Mouse (Mus musculus): Measurements from ENCODE around the gene Pitpnm2. TPM values are rescaled to one million over a fixed set of nuclear protein-coding genes. Genes with fewer than 3 reads are reported as not detected.

The Pitpnm2 gene
- total RNA-seq, 2 experiments from 2014 or later: 24.7 to 28.9 TPM

- no peak for DNase-seq (ENCODE audit: low spot score in 2 of 2)
These were observed 149.2 kb downstream of the Pitpnm2 start for GRCm38 (mm10) chr5:124100128-124101044.

- no peak for DNase-seq (ENCODE audit: low spot score in 2 of 2)
These were observed 150.6 kb downstream of the Pitpnm2 start for GRCm38 (mm10) chr5:124098923-124099322.

GRCm38 (mm10) chr5:124095596-124096232 is 153.8 kb downstream of the Pitpnm2 start, which contains the start of gene Abcb9:
Gene Abcb9, minus strand, starts transcription at chr5:124095798.
- DNase-seq (ENCODE audit: low spot score in 2 of 2): peak; percentile 90 to 92

- DNase-seq (ENCODE audit: low spot score in 2 of 2): no peak
These were observed 154.4 kb downstream of the Pitpnm2 start for GRCm38 (mm10) chr5:124095077-124095581.

GRCm38 (mm10) chr5:124093852-124094604 is 155.5 kb downstream of the Pitpnm2 start:
- no peak for DNase-seq (ENCODE audit: low spot score in 2 of 2)

GRCm38 (mm10) chr5:124093120-124093794 is 156.3 kb downstream of the Pitpnm2 start:
- no peak for DNase-seq (ENCODE audit: low spot score in 2 of 2)

GRCm38 (mm10) chr5:124091951-124092406 is 157.6 kb downstream of the Pitpnm2 start:
- no peak for DNase-seq (ENCODE audit: low spot score in 2 of 2)

- DNase-seq (ENCODE audit: low spot score in 2 of 2): no peak
These were observed 159.7 kb downstream of the Pitpnm2 start for GRCm38 (mm10) chr5:124089868-124090267.

GRCm38 (mm10) chr5:124086876-124087275 is 162.7 kb downstream of the Pitpnm2 start:
- no peak for DNase-seq (ENCODE audit: low spot score in 2 of 2)

- DNase-seq (ENCODE audit: low spot score in 2 of 2): no peak
These were observed 164.0 kb downstream of the Pitpnm2 start for GRCm38 (mm10) chr5:124085513-124085912.

GRCm38 (mm10) chr5:124084588-124085173 is 164.9 kb downstream of the Pitpnm2 start:
- peak; percentile 67 to 82 for DNase-seq (ENCODE audit: low spot score in 2 of 2)

GRCm38 (mm10) chr5:124083850-124084587 is 165.5 kb downstream of the Pitpnm2 start:
- no peak for DNase-seq (ENCODE audit: low spot score in 2 of 2)

- no peak for DNase-seq (ENCODE audit: low spot score in 2 of 2)
These were observed 166.4 kb downstream of the Pitpnm2 start for GRCm38 (mm10) chr5:124082941-124083688.

- no peak for DNase-seq (ENCODE audit: low spot score in 2 of 2)
These were observed 167.1 kb downstream of the Pitpnm2 start for GRCm38 (mm10) chr5:124082447-124082846.

- DNase-seq (ENCODE audit: low spot score in 2 of 2): no peak
These were observed 169.7 kb downstream of the Pitpnm2 start for GRCm38 (mm10) chr5:124079880-124080279.

GRCm38 (mm10) chr5:124078794-124079416 is 170.7 kb downstream of the Pitpnm2 start:
- no peak for DNase-seq (ENCODE audit: low spot score in 2 of 2)

- no peak for DNase-seq (ENCODE audit: low spot score in 2 of 2)
These were observed 171.6 kb downstream of the Pitpnm2 start for GRCm38 (mm10) chr5:124077856-124078460.

GRCm38 (mm10) chr5:124077241-124077640 is 172.3 kb downstream of the Pitpnm2 start:
- no peak for DNase-seq (ENCODE audit: low spot score in 2 of 2)
